Mouse (Mus musculus): Measurements from ENCODE around the gene Chit1. TPM values are rescaled to one million over a fixed set of nuclear protein-coding genes. Genes with fewer than 3 reads are reported as not detected.

The Chit1 gene
- total RNA-seq, 2 experiments from 2014 or later = 0.20 TPM; not detected in 1

DNA sequence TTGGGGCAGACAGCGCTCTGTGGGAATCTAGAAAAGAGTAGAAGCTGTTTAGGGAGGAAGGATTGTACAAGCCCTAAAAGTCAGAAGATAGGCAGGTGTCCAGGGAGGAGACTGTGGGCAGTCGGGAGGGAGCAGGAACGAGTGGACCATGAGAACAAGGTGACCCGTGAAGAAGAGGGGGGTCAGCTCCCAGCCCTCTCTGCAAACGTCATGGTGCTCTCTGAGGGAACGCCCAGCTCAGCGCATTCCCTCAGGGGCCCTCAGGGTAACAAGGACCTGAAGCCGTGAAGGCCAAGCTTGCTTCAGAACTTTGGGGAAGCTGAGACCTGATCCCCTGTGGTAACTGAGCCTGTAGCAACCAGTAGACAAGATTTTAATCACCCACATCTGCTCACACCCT is 39.0 kb downstream of the Chit1 start:
- TF ChIP-seq CTCF (conservative IDR thresholded peaks at IDR 0.05) = no peak

DNA sequence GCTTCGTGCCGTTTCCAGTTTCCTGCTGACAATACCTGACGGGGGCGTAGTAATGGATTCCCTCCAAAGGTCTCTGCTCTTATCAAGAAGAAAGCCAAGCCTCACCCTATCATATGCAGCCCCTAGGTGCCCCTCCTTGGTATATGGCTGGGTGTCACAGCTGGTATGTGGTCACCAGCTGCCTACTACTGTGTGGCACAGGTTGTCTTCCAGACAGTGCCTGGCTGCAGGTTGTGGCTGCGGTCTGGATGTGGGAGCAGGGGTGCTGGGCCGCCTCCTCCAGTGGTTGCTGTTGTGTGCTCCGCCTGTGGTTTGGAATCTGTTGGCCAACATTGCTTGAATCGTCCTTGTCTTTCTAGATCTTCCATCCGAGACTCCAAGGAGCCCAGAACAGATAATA is 39.7 kb downstream of the Chit1 start:
- H3K4me3 ChIP-seq = no peak overlapping the region
- no peak overlapping the region for H3K27ac ChIP-seq
- no peak for TF ChIP-seq CTCF (conservative IDR thresholded peaks at IDR 0.05)
- no peak for DNase-seq (ENCODE audit: low spot score in 2 of 2)

More for the DNA sequence above, 39.0 kb downstream of the Chit1 start:
- Histone ChIP-seq H3K4me3 (no peak overlapping the region), H3K27ac (no peak overlapping the region)
- no peak for DNase-seq (ENCODE audit: low spot score in 2 of 2)

DNA sequence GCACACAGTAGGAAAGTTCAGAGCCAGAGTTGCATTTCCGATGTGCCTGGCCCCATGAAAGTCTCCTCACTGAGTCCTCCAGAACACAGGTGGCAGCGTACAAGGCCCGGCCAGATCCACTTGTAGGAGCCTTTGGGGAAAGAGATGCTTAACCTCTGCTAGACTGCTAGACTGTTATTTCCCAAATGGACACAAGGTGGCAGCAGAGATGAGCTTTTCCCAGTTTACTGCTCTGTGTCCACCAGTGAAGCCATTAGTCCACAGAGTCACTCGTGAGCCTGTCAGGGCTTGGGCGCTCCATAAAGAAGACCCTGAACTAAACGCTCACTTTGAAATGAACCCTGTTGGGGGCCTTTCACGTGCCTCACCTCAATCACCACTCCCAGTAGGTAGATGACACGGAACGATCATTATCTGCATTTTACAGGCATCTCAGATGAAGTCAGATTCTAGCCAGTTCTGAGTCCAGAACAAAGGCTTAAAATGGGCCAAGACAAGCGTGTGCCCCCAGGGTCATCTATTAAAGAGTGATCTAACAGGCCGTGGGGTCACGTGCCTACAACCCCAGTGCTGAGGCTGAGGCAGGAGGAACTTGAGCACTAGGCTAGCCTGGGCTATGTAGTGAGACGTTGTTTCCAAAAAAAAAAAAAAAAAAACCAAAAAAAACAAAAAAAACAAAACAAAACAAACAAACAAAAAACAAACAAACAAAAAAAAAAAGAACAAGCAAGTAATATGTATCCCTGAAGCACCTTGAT is 40.8 kb downstream of the Chit1 start:
- H3K4me3 ChIP-seq = no peak overlapping the region
- DNase-seq (ENCODE audit: low spot score in 2 of 2) = peak; percentile 81 to 85
- no peak overlapping the region for H3K27ac ChIP-seq
- TF ChIP-seq CTCF (conservative IDR thresholded peaks at IDR 0.05) = peak; percentile 92

DNA sequence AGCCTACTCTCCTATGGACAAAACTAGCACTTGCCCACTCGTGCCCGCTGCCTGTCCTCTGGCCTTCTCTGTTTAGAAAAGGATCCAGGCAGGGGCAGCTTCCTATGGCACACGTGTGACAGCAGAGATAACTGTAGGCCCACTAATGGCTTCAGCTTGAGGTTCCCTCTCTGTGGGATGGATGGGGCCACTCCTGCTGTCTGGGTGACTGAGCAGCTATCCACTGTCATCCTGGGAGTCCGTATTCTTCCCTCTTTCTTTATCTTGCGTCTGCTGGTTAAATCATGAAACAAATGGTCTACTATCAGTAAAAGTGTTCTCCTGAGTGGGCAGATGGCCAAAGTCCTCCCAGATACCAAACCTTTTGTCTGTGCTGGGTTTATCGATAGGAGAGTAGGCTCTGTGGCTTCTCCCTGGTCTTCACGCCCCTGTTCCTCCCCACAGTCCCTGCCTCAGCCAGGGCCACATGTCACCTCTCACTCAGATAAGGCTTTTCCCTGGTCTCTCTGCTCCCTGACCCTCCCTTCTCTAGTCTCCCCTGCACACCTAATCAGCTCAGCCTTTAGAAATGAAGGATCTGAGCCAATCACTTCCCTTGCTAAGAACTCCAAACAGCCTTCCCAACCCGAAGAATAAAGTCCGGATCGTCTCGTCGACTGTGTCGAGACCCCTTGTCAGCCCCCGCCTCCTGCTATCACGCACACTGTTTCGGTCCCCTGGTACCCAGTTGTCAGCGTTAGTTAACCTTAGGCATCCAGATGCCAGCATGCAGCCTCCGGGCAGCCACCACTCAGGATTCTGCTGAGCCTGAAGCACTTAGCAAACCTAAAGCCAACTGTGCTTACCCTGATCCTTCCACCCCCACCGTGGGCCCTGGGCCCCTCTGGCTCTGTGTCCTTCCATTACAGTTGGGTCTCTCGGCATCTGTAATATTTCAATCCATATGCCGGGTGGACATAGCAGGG is 41.9 kb downstream of the Chit1 start:
- no peak for DNase-seq (ENCODE audit: low spot score in 2 of 2)
- H3K27ac ChIP-seq = no peak overlapping the region
- no peak for TF ChIP-seq CTCF (conservative IDR thresholded peaks at IDR 0.05)
- H3K4me3 ChIP-seq = no peak overlapping the region

DNA sequence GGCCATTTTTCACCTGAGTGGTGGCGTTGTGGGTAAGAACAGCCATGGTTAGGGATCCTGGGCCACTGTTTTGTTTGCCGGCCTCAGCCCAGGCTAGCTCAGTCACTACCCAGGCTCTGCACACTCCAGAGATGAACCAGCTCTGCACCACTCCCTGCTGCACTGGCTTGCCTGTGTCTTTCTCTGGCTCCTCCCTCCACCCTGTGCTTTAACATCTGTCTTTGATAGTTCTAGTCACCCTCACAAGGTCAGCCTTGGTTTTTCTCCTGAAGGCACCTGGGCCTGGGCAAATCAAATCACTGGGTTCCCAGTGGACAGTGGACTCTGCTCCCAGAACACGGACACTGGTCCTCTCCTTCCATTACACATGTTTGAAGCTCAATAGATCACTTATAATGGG is 43.1 kb downstream of the Chit1 start:
- Histone ChIP-seq H3K27ac (no peak overlapping the region), H3K4me3 (no peak overlapping the region)
- no peak for DNase-seq (ENCODE audit: low spot score in 2 of 2)
- no peak for TF ChIP-seq CTCF (conservative IDR thresholded peaks at IDR 0.05)

DNA sequence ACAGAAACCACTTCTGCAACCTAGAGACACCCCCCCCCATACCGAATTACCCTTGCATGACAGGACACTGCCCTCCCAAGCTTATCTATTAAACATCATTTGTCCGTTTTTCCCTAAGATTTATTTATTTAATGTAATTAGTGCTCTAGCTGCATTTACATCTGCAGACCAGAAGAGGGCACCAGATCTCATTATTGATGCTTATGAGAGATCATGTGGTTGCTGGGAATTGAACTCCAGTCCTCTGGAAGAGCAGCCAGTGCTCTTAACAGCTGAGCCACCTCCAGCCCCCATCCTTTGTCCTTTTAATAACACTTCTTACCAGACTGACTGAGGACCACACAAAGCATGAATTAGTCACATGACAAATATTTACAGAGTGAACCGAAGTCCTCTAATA is 43.6 kb downstream of the Chit1 start:
- H3K27ac ChIP-seq = no peak overlapping the region
- no peak overlapping the region for H3K4me3 ChIP-seq
- TF ChIP-seq CTCF (conservative IDR thresholded peaks at IDR 0.05) = peak; percentile 65
- no peak for DNase-seq (ENCODE audit: low spot score in 2 of 2)

DNA sequence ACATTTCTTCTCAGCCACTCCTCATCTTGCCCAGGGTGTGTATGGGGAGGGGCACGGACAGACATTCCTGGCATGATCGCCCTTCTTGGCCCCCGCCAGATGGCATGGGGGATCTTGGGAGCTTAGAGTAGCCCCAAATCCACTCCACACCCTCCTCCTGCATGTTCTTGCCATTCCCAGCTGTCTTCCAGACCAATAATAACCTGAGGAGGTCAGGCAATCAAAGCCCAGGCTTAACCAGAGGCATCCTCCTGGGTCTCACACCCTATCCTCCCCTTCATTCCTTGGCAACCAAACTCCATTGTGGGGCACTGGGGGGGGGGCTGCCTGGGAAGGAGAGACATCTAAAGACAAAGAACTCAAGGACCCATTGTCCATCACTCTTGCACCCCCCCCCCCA is 49.4 kb downstream of the Chit1 start:
- DNase-seq (ENCODE audit: low spot score in 2 of 2) = no peak
- no peak overlapping the region for H3K27ac ChIP-seq
- no peak for TF ChIP-seq CTCF (conservative IDR thresholded peaks at IDR 0.05)
- no peak overlapping the region for H3K4me3 ChIP-seq

DNA sequence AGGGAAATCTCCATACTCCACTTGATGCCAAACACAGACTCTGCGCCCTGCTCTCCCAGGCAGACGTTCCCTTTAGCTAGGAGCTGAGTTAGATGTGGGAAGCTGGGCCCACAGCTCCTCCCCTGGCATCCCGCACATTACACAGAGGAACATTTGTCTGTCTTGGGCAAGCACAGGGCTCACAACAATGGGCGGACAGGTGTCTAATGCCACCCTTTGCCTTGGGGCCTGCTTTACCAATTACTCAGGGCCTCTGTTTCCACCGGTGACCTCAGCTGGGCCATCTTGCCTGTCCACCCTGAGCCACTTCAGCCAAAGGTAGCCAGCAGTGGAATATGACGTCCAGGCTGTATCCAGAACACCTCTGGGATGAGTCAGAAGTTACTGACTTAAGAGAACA is 50.4 kb downstream of the Chit1 start:
- H3K4me3 ChIP-seq = no peak overlapping the region
- DNase-seq (ENCODE audit: low spot score in 2 of 2) = no peak

DNA sequence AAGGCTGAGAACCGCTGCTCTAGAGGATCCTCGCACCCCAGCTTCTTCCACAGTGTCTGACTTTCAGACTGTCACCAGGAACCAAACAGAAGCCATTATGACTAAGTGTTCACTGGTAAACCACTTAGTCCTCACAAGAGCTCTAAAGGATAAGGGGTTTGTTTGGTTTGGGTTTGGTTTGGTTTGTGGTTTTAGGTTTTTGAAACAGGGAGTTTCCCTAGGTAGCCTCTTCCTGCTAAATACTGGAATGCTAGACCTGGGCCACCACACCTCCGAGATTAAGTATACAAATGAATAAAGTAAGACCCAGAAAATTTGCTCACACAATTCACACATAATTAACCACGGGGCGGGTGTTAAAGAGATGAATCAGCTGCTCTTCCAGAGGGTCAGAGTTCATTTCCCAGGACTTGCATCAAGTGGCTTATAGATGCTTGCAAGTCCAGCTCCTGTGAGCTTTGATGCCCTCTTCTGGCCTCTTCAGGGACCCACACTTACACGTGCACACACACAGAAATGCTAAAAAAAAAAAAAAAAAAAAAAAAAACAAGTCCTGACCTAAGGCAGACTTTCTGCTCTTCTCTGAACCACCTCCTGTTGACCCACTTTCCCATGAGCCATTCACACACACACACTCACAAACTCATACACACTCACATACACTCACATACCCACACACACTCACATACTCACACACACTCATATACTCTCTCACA is 51.6 kb downstream of the Chit1 start:
- H3K27ac ChIP-seq = no peak overlapping the region
- no peak for DNase-seq (ENCODE audit: low spot score in 2 of 2)
- TF ChIP-seq CTCF (conservative IDR thresholded peaks at IDR 0.05) = no peak
- H3K4me3 ChIP-seq = no peak overlapping the region

More for the DNA sequence above, 50.4 kb downstream of the Chit1 start:
- no peak overlapping the region for H3K27ac ChIP-seq
- TF ChIP-seq CTCF (conservative IDR thresholded peaks at IDR 0.05) = no peak

DNA sequence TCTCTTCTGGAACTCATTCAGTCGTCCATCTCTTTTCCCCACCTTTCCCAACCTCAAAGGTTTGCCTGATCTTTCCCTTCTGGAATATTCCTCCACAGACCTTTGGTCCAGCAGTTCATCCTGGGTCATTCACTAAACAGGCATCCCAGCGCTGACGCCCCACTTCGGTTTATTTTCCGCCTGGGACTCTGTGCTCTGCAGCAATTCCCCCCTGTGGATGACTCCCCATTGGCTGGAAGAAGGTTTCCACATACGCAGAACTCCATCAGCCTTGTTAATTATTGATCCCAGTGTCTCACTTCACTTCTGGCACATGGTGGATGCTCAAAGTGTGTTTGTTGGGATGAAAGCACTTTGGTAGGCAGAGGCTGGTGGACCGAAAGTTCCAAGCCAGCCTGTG is 52.4 kb downstream of the Chit1 start:
- Histone ChIP-seq H3K27ac (no peak overlapping the region), H3K4me3 (no peak overlapping the region)
- no peak for TF ChIP-seq CTCF (conservative IDR thresholded peaks at IDR 0.05)
- no peak for DNase-seq (ENCODE audit: low spot score in 2 of 2)

DNA sequence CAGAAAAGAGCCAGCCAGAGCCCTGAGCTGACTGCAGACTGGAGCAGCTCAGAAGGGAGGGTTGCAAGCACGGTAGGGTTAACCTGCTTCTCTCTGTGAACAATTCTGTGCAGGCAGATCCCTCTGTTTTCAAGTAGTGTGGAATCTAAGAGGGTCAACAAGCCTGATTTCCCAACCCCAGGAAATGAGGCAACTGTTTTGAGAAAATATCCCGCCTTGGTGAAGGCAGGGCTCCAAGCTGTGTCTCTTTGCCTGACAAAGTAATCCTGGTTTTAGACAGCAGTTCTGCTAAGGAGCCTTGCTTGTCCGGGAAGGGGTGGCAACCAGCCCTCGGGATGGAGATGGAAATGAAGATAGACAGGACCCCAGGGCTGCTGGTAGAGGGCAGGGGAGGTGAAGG is 53.4 kb downstream of the Chit1 start:
- no peak for TF ChIP-seq CTCF (conservative IDR thresholded peaks at IDR 0.05)
- Histone ChIP-seq H3K4me3 (no peak overlapping the region), H3K27ac (no peak overlapping the region)
- DNase-seq (ENCODE audit: low spot score in 2 of 2) = no peak

DNA sequence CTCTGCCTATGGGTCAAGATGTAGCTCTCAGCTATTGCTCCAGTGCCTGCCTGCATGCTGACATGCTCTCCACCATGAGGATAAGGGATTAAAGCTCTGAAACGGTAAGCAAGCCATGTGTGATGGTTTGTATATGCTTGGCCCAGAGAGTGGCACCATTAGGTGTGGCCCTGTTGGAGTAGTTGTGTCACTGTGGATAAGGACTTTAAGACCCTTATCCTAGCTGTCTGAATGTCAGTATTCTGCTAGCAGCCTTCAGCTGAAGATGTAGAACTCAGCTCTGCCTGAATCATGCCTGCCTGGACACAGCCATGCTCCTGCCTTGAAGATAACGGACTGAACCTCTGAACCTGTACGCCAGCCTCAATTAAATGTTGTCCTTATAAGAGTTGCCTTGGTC is 55.5 kb downstream of the Chit1 start:
- Histone ChIP-seq H3K4me3 (no peak overlapping the region), H3K27ac (no peak overlapping the region)
- no peak for DNase-seq (ENCODE audit: low spot score in 2 of 2)
- no peak for TF ChIP-seq CTCF (conservative IDR thresholded peaks at IDR 0.05)
